Mouse (Mus musculus): Measurements from ENCODE around the gene Il25. TPM values are rescaled to one million over a fixed set of nuclear protein-coding genes. Genes with fewer than 3 reads are reported as not detected.
"Not testable (repeated sequence)": the region's sequence is repeated elsewhere in the genome, so short reads cannot be mapped to it uniquely, and the experiment has no call there.

The Il25 gene
- total RNA-seq, 2 experiments from 2014 or later, result not detected

DNA sequence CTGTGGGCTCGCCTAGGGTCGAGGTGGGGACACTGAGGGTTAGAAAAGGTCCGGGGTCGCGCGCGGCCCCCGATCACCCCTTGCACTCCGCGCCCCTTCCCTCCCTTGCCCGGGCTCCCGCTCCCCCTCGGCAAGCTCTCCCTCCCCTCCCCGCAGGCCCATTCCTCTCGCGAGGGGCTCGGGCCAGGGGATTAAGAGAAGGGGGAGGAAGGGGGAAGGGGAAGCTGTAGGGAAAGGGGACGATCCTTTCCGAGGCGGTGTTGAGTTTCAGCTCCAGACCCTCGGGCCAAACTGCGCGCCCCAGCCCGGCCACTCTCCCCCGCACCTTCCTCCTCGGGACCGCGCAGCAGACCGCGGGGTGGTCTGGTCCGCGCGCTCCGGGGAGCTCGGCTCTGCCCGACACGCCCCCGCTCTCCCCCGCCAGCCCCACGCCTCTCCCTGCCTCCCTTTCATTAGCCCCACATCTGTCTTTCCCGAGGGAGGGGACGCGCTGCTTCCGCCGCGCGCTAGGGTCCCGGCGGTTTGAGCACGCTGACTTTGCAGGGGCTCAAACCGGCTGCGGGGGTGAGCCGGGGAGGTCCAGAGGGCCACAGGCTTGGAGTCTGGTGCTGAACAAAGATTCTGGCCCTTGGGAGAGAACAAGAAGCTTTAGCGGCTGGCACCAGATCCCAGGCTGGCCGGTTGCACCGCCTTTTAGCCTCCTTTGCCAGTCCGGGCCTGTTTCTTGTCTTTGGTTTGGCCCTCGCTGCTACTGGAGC, 5.9 kb upstream of the Il25 start:
- DNase-seq (ENCODE audit: low spot score in 2 of 2), result peak; percentile 82 to 85

DNA sequence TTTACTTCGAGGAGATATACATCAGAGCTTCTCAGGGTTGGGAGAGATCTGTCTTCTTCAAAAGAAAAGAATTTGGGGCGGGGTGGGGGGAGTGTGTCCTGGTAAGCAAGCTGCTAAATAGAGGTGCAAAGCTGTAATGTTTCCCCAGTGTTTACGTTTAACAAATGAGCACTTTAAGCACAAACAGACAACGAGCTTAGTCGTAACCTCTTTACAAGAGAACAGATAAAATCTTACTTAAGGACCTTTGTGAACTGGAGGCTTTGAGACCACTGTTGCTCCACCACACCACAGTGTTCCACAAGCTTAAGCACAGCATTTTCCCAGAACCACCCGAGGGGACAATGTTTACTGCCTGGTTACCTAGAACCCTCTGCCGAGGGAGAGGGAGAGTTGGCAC, 5.2 kb upstream of the Il25 start:
- DNase-seq (ENCODE audit: low spot score in 2 of 2), result no peak

DNA sequence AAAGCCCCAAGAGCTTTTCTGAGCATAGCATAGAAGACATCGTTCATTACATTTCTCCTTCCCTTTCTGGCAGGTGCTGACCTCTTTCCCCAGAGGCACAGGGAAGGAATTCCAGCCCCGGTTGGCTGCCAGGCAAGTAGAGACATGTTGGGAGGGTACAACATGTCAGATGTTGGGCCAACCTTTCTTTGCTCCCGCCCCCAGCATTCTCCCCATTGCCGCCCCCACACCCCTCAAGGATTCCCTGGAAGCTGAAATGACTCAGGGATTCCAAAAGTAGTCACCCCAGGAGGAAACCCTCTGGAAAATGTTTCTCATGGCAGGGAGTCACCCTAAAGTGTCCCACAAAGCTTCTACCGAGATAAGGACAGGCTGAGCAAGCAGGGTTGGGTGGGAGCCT, 2.7 kb upstream of the Il25 start:
- DNase-seq (ENCODE audit: low spot score in 2 of 2), result no peak

DNA sequence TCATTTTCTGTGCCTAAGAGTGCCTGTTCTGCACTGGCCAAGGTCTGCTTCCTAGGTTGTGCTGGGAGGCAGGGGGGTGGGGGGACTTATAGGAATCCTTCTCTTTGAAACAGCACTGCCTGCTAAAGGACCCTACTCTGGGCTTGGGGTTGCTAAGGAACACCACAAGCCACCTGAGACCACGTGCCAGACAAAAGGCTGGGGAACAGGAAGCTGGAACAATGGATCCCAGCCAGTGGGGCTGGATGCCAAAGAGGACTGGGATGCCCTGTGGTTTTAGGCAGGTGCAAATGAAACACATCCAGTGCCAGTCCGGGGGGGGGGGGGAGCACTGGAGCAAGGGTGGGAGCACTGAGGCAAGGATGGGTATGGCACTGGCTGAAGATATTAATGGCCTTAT, 2.1 kb upstream of the Il25 start:
- DNase-seq (ENCODE audit: low spot score in 2 of 2), result no peak

DNA sequence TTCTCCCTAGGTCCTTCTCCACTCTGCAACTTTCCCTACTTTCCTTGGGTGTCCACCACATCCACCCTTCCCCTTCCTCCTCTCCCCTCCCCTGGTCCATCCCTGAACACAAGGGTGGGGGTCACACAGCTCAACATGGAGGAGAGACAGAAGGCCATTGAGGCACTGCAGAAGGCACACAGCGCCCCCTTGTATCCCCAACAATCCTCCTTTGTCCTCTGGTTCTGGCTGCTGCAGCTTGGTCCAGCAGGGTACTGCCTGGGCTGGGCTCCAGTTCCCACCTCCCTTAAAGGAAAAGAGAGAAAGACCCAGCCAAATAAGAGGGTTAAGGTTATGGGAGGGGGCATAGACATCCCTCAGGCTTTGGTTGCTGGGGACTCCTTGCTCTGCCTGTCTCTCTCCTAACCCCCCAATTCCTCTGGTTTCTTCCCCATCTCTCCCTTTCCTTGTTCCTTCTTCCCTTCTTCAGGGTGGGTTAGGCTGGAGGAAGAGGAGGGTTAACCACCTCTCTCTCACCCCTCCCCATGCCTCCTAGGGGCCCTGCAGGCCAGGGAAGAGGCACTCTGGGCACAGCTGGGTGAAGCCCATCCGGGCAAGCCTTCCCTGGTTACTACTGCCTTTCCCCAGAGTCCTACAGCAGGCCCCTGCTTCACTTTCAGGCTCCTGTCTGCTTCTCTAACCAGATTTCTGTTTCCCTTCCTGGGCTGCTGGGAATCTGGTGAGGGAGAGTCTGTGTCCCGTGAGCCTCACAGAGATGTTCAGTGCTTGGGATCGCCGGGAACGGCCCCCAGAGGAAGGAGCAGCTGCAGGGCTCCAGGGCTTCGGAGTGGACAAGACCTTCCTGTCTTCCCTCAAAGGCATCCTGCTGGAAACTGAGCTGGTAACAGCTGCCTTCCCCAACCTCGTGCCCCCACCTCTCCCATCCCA, 3.7 kb downstream of the Il25 start, which contains the start of gene Cmtm5:
TSS of gene Cmtm5 (plus strand) at position 358 of the 927 bp plus-strand sequence.
- DNase-seq (ENCODE audit: low spot score in 2 of 2), result peak in 1 of 2 experiments; percentile 32

DNA sequence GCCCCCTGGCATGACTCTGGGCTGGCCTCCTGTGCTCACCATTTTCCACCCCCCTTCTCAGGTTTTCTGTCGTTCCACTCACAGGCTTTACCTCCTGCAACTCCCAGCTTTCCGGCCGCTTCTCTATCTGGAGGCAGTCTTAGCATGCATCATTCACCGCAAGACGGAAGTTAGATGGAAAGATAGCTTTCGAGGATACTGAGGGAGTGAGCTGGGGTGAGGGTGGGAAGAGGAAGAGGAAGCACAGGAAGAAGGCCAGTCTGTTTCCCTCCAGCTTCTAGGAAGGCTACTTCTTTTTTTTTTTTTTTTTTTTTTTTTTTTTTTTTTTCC, 4.3 kb downstream of the Il25 start:
- no peak for DNase-seq (ENCODE audit: low spot score in 2 of 2)

DNA sequence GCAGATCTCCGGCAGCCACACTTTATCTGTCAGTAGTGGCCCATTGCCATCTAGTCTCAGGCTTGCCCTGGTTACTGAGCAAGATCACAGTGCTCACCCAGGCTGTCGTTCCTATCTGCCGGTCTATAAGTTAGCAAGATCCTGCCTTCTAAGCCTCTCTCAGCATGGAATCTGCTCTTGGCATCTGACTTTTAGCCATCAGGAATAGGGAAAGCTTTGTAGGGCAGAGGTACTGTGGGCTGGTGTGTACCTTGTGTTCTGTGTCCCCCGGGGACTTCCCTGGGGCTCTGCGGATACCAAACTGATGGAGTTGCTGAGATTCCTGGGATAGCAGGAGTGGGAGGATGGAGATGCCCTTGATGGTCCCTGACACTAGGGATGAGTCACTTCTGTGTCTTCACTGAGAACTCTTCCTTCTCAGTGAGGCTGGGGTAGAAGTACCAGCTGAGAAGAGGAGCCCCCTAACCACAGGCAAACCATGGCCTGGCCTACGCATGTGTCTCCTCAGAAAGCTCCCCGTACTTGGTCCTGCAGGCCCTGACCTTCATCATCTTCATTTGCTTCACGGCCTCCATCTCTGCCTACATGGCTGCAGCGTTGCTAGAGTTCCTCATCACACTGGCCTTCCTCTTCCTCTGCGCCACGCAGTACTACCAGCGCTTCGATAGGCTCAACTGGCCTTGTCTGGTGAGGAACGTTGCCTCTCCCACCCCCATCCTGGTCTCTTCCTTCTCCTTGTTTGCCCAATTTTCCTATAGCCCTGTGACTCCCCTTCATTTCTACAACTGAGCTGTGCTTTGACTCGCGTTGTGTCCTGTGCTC, 5.1 kb downstream of the Il25 start:
- no peak for DNase-seq (ENCODE audit: low spot score in 2 of 2)

DNA sequence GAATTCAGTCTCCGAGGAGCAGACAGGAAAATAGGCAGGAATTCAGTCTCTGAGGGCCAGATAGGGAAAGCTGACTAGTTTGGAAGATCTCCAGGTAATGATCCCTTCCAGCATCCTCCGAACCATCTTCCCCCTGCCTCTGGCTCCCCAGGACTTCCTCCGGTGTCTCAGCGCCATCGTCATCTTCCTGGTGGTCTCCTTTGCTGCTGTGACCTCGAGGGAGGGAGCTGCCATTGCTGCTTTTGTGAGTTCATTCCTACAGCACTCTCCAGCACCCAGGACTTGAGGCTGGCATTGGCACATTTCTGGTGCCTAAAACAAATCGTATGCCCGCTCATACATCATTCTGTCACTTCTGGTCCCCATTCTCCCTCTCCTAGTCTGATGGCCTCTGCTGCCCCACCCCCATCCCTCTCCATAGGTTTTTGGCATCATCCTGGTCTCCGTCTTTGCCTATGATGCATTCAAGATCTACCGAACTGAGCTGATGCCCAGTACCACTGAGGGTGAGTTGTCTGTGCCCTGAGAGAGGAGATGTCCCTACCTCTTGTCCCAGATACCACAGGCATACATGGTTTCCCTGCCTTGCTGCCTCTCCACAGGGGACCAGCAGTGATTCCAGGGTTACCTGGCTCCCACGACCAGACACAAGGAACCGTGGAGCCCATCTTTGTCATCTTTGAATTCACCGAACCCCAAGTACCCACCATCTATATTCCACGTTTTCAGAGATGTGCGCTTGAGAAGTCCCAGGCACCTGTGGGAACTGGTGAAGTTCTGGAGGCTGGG, 6.1 kb downstream of the Il25 start:
- no peak for DNase-seq (ENCODE audit: low spot score in 2 of 2)

DNA sequence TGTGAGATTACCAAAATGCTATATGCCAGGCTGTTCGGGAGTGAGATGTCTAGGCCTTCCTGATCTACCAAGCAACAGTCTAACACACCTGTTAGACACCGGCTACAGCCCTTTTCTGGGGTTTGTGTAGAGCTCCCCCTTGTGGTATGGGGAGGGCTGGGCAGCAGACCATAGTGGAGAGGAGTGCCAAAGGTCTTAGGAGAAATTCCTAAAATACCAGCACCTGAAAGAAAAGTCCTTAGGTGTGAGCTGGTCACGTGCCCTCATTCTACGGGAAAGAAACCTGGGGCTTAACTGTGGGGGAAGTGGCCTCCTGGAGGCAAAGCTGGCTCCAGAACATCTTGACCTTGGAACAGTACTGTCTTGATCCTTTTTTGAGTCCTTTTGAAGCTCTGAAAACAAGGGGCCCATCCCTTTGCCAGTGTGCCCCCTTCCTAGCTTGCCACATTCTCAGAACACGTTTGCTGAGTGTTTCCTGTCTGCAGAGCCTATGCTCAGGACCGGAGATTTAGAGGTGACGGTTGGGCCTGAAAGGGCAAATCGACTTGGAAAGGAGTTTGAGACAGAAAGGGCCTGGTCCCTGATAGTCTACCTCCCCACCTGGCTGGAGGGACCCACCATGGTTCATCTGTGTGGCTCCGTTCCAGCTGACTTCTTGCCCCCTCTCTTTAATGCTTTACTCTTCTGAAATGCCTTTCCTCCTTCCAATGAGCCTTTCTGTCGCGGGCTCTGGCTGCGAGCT, 7.1 kb downstream of the Il25 start:
- no peak for DNase-seq (ENCODE audit: low spot score in 2 of 2)

DNA sequence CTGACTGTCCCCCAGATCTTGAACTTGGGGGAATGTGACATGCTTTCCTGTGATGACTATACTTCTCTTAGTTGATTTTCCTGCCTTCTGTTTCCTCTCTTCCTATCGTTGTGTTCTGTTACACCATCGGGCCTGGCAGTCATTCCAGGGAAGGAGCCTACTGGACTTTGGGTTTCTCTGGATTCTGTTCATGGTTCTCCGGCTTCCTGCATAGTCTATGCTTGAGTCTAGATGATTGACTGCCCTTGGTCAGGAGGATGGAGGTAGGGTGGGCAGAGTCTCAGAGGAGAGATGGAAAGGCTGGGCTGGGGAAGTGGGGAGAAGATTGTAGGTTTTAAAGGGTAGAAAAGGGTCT, 7.7 kb downstream of the Il25 start:
- no peak for DNase-seq (ENCODE audit: low spot score in 2 of 2)

DNA sequence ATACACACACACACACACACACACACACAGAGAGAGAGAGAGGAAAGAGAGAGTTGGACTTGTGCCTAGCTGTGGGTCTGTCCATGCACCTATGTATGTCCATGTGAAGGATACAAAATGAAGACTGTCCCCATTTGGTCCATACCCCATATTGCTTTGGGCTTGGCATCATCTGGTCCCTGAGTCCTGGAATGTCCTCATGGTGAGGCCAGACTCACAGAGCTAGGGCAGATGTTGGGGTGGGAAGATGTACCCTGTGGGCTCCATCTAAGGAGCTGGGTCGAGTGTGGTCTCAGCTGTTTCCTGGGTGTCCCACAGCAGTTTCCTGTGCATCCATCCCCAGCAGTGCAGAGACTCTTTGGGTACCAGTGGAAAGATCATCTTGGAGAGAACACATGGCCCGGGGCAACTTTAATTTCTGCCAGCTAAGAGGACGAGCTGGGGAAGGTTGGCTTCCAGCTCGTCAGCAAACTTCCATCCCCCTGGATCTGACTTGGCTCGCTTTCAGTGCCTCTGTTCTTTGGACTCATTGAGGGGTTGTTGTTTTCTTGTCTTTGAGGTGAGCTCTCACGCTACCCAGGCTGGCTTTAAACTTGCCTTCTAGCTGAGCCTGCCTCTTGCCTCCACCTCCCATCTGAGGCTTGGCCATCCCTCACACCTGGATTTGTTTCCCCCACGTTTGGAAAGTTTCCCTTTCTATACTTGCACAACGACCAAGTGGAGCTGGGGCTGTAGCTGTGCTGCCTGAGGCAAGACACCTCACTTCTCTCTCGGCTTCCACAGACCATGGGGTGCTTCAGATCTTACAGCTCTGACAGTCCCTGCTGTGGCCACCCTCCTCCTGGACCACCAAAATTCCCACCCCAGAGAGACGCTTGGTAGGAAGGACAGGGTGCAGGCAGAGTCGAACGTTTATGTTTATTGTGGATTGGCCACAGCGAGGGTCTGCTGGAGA, 8.8 kb downstream of the Il25 start:
- DNase-seq (ENCODE audit: low spot score in 2 of 2), result no peak

DNA sequence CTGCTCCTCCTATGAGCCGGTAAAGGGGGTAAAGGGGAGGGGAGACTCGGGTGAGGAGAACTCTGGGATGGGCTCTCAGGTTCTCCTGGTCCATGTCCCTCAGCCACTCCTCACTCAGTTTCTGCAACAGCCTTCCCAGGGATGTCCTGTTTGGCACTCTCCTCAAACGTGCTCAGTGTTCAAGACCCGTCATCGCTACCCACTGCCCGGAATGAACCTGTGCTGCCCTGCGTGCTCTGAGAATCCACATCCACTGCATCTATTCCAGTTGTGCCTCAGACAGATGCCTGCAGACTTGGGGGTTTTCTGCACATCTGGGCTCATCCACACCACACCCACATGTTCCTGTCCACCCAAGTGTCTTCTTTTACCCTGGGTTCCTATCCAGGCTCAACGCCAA, 10.0 kb downstream of the Il25 start:
- DNase-seq (ENCODE audit: low spot score in 2 of 2), result no peak

DNA sequence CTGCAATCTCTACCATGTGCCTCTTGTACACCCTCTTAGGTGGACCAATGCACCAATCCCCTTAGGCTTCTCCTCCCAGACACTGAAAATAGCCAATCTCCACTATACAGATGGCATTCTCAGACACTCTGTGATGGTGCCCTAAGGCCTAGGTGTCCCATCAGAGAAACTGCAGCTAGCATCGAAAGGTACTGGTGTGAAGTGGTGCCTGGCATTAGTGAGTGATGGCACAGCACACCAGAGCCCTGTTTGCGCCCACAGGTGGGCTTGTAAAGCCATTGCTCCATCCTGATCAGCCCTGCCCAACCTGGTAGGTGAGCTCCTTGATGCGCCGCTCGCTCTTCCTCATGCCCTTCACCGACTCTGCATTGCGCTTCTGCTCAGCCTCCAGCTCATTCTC, 11.5 kb downstream of the Il25 start:
- no peak for DNase-seq (ENCODE audit: low spot score in 2 of 2)

DNA sequence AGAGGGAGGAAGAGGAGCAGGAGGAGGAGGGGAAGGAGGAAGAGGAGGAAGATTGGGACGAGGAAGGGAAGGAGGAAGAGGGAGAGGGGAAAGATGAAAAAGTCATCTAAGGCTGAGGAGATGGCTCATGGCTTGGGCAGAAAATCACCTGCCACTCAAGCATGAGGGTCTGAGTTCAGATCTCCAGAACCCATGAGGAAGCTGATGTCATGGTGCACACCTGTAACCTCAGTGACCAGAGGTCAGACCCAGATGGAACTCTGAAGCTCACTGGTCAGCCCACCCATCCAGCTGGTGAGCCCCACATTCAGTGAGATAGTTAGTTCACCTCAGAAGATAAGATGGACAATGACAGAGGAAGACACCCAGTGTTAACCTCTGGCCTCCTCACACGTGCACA, 12.4 kb downstream of the Il25 start:
- DNase-seq (ENCODE audit: low spot score in 2 of 2), result no peak

DNA sequence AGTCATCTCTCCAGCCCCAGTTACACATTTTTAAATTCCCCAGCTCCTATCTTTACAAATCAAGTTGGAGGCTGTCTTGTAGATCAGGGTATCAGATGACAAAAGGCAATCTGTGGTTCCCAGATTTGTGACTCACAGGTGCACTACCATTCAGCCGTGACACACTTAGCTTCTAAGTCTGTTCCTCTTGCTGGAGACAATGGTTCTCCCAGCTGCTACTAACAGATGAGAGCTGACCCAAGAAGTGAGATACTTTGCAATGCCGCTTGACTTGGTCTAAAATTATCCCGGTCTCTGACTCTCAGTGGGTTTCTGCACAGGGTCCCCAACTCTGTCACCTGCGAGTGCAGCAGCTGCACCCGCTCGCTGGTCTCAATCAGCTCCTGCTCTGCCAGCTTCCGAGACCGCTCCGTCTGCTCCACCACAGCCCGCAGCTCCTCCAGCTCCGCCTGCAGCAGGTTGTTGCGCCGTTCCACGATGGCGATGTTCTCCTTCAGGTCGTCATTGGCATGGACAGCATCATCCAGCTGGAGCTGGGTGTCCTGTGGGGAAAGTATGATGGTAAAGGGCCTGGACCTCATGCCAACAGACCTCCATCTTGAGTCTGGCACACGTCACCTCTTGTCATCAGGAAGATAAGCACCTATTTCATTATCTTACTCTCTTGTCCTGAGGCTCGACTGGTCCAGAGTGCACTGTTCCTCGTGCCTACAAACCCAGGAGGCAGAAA, 13.6 kb downstream of the Il25 start:
- DNase-seq (ENCODE audit: low spot score in 2 of 2), result no peak

DNA sequence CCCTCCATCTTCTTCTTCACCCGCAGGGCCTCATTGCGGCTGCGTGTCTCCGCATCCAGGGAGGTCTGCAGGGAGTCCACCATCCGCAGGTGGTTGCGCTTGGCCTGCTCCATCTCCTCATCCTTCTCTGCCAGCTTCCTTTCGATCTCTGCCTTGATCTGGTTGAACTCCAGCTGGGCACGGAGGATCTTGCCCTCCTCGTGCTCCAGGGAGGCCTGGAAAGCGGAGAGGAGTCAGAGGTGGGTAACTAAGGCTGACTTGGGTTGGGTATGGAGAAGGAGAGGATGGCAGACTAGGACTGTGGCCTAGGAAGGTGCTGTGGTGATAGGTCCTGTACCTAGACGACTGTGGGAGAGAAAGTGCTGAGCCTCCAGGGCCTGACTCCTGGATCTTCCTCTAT, 14.5 kb downstream of the Il25 start:
- DNase-seq (ENCODE audit: low spot score in 2 of 2), result not testable (repeated sequence)

DNA sequence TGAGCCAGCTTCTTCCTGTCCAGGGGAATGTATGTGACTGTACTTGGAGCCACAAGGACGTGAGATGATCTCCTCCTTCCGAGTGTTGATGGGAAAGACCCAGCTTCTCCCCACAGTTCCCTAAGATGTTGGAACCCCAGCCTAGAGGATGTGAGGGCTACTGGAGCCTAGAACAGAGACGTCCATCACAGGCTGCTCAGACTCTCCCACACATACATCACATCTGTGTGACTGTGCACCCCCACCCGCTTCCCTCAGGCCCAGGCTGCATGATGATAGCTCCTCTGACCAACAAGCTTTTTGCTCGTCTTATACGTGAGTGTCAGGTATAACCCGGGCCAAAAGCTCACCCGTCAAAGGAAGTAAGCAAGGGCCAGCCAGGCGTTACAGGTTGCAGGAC, 16.3 kb downstream of the Il25 start:
- no peak for DNase-seq (ENCODE audit: low spot score in 2 of 2)

DNA sequence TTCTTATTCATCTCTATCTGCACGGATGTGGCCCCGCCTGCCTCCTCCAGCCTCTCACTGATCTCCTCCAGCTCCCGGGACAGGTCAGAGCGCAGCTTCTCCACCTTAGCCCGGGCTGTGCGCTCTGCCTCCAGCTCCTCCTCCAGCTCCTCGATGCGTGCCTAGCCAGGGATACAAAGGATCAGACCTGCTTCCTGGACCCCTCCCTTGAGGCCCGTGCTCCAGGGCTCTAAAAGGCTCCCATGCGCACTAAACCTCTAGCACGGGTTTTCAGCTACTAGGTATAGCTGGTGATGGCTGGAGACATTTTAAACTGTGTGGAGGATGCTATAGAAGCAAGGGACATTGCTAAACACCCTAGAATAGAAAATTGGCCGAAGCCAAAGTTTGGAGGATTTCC, 18.0 kb downstream of the Il25 start:
- no peak for DNase-seq (ENCODE audit: low spot score in 2 of 2)

Data from gastrocnemius, postnatal 4 days (tissue).